Mouse (Mus musculus) heart, adult 18-20 months (tissue): ENCODE measurements around the gene Hibch. TPM values are rescaled to one million over a fixed set of nuclear protein-coding genes. Genes with fewer than 3 reads are reported as not detected.
"Not testable (repeated sequence)": the region's sequence is repeated elsewhere in the genome, so short reads cannot be mapped to it uniquely, and the experiment has no call there.

Source experiments
- DNase-seq, 2 experiments: peaks; one replicate each; pipeline ENCODE4 v3.0.0; 2021 to 2022; ENCODE audit warnings: mixed read lengths in 1 of 2
- total RNA-seq, 2 experiments: library from RNA; stranded (reverse); gene quantifications; 2 replicates each; pipeline ENCODE4 v1.2.3; 2021

Gene Hibch
- total RNA-seq, 2 experiments from 2014 or later: 86.2 to 91.2 TPM

DNA sequence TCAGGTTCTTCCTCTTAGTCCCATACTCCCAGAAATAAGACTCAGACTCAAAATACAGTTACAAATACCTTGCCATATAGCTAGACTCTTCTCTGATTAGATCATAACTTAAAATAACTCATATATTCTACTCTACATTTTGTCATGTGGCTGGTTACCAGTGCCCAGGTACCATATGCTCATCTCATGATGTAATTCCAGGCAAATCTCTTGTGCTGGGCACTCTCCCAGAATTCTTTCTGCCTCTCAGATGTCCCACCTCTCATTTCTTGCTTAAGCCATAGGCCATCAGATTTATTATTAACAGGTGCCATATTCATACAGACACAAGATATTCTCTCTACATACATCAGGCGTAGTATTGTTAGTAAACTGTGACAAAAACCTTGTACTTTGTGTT, 23.1 kb downstream of the Hibch start:
- DNase-seq: no peak

GRCm38 (mm10) chr1:52884208-52884607, 39.5 kb downstream of the Hibch start:
- peak in 1 of 2 experiments; percentile 17 for DNase-seq

DNA sequence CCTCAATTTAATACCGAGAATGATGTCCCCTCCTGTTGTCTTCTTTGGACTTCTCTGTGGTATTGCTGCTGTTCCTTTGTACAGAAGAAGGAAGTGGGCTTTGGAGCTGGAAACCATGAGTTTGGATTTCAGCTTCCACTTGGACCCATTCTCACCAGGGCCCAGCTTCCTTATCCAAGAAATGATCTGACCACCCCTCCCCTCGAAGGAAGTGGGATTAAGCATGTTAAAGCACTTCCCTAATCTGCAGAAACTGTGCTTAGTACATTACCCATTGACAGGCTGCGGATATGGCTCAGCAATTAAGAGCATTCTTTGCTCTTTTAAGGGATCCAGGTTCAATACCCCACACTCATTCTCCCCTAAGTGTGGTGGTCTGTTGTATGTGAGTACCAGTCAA, 65.1 kb downstream of the Hibch start:
- no peak for DNase-seq

DNA sequence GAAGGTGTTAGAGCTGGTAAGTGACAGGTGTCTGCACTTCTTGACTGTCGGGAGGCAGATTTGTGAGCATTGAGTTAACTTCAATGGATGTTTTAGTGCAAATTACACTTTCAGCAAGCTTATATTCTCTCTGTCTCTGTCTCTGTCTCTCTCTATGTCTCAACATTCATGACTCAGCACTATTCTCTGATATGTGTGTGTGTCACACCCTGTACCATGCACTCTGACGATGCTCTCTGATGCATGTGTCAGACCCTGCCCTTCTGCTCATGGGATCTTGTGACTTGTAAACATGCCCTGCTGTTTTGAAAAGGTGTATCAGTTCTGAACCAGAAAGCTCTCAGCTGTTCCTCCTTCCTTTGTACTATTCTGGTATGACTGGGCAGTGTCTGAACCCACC, 71.9 kb downstream of the Hibch start:
- DNase-seq: no peak

- DNase-seq: not testable (repeated sequence)
Measured at GRCm38 (mm10) chr1:52918897-52919296, 74.2 kb downstream of the Hibch start.

DNA sequence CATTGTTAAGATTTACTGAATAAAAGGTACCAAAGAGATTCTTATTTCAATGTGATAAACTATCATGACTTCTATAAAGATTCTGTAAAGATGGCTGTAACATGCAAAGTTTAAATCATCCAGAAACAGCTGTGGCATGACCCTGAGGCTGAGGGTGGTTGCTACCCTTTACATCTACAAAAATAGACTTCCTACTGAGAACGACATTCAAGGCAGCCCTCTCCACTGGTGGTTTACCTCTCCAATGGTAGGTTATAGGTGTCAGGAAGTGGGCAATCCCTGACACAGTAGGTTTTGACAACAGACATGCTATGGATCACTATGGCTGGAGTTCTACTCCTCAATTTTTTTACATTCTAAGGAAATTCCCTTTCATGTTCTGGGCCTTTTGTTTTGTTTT, 79.8 kb downstream of the Hibch start:
- DNase-seq: not testable (repeated sequence)

DNA sequence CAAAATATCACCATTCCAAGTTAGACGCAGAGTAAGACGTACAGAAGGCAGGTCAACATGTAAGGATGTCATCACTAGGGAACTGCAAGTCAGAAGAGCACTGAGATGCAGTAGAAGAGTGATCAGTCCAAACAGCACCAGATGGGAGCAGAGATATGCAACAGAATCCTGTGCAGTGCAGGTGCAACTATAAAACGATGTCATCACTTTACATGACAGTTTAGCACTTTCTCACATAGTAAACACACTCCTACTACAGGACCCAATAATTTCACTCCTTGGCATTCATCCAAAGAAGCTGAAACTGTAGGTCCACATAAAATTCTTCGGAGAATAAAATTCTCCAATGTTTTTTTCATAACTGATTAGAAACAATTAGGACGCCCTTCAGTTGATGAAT, 89.8 kb downstream of the Hibch start:
- DNase-seq: no peak

GRCm38 (mm10) chr1:52939021-52939420, 94.3 kb downstream of the Hibch start:
- no peak for DNase-seq

DNA sequence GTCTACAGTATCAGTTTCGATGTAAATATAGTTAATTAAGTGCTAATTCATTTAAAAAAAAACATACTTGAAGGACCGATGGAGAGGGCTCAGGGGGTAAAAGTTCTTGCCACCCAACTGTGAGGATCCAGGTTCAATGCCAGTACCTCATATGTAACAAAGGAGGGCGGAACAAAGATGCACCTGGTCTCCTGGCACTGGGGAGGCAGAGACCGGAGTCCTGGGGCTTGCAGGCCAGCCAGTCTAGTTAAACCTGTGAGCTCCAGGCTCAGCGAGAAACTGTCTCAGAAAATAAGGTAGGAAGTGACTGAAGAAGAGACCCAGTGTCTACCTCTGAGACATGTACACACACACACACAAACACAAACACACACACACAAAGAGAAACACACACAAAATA, 103.2 kb downstream of the Hibch start:
- DNase-seq: no peak

- DNase-seq: no peak
Measured at GRCm38 (mm10) chr1:52951146-52951868, 106.6 kb downstream of the Hibch start.

- DNase-seq: peak; percentile 10 to 33
Measured at GRCm38 (mm10) chr1:52952143-52952542, 107.4 kb downstream of the Hibch start.

DNA sequence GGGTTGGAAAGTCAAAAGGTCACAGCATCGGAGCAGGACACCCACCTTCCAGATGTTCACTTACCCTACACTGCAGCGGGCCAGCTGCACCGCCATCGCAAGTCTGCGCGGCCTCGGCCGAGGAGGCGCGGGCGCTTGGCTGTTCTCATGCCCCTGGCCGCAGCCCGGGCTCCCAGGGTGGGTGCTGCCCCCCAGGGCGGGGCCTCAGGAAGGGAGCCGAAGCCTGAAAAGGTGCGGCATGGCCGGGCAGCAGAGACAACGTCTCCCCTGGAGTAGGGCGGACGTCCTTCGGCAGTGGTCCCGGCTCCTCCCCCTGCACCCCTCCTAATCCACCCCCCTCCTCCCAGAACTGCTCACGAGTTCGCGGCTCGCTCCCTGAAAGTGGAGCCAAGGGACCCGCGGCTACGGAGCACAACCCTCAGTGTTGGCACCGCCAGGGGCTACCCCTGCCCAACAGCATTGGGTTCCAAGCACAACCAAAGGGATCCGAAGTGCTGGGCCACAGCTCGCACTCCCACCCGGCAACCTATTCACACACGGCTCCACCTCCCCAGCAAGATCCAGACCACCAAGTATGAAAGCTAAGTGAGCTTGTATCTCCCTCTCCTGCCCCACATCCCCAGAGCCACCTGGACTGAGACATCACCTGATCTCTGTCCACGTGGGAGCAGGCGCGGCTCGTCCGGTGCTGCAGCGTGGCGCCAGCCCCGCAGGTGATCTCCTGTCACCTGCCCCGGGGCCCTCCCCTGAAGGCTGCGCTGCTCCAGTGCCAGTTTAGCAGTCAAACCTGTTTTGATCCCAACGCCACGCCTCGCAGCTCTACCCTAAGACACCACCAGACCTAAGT, 108.0 kb downstream of the Hibch start:
- DNase-seq: peak; percentile 23 to 33

GRCm38 (mm10) chr1:52953548-52953947, 108.8 kb downstream of the Hibch start:
- no peak for DNase-seq

DNA sequence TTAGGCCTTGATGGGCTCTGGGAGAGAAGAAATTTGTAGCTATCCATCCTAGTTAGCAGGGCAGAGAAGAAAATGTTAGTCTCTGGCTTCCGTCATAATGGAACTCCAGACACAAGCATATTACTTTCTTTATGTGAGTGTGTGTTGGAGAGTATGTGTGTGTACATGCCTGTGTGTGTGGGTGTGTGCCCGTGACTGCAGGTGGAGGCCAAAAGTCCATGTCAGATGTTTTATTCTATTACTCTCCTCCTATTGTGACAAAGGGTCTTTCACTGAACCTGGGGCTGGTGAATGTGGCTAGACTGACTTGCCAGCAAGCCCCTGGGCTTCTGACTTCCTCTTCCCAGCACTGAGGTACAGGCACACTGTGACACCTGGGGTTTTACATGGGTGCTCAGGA, 109.7 kb downstream of the Hibch start:
- DNase-seq: no peak

GRCm38 (mm10) chr1:52955102-52955501, 110.4 kb downstream of the Hibch start:
- peak; percentile 29 to 69 for DNase-seq

- peak; percentile 27 to 33 for DNase-seq
Measured at GRCm38 (mm10) chr1:52956746-52957145, 112.0 kb downstream of the Hibch start.

DNA sequence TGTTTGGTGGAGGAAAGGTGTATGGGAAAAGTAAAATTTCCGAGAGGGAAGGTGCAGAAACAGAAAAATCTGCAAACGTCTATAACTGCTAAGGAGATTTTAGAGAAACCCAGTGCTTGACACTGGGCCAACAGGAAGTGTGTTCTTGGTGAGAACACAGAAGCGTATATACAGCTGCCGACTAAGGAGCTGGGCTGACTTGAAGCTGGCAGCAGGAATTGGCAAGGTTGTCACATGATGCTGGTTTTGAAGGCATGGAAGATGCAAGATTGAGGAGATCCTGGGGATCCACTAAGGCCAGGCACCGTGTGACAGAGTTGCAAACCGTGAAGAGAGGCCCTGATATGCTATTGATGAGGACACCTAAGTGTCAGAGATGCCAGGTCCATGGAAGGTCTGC, 115.5 kb downstream of the Hibch start:
- no peak for DNase-seq

DNA sequence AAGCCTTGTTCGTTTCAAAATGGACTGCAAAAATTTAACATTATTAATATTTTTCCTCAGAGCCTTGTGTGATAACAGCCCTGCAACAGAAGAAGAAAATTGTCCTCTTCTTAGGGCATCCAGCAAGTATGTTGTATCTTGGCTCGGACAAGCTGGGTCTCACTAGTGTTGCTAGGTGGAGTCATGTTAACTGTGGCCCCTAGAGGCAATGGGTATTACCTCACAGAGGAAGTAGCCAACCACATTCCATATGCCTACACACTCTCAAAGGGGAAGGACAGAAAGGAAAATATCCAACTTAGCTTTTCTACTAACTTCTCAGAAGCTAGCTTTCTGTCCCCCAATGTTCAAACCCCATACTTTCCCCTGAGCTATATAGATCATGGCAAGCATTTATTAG, 118.4 kb downstream of the Hibch start:
- DNase-seq: peak in 1 of 2 experiments; percentile 30

DNA sequence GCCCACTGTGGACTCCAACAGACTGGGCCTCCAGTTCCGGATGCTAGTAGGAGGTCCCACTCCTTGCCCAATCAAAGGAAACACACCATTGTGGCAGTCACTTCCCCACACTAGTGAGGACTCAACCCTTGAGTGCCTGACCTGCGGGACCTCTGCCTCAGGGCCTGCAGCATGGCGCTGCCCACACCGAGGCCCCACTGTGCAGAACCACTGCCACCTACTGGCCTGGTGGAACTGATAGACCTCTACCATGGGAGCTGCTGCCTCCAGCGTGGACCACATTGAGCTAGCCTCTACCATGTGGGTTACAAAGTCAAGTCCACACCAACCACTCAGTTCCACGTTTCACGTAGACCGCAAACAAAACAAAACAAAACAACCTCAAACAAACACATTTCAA, 119.9 kb downstream of the Hibch start:
- DNase-seq: no peak
